Mouse (Mus musculus) lung, embryonic 16.5 days (tissue): ENCODE results near the gene Rngtt. TPM values are rescaled to one million over a fixed set of nuclear protein-coding genes. Genes with fewer than 3 reads are reported as not detected.
A peak's percentile ranks its signal among the peaks of the same experiment; 100 is the strongest.

Experiments
- ATAC-seq: fragments of 200-750 bp; cut with Nextera tagmentation; 2 replicates; pipeline ENCODE4 v1.8.0; 2017; ENCODE audit warnings: low read depth, mild to moderate bottlenecking, moderate library complexity
- H3K27ac ChIP-seq: fragments of 300-500 bp; sonication (generic); 2 replicates; pipeline ENCODE4 v1.5.1; 2014; ENCODE audit warnings: mild to moderate bottlenecking, control low read depth, low read length
- H3K27me3 ChIP-seq: fragments of 300-500 bp; sonication (generic); 2 replicates; pipeline ENCODE4 v1.6.1; 2014; ENCODE audit warnings: low read depth, low read length, mixed read lengths; ENCODE audit not compliant: control insufficient read depth, insufficient read depth
- H3K36me3 ChIP-seq: fragments of 300-500 bp; sonication (generic); 2 replicates; pipeline ENCODE4 v1.6.1; 2014; ENCODE audit warnings: low read length; ENCODE audit not compliant: control insufficient read depth, insufficient read depth
- H3K4me1 ChIP-seq: fragments of 300-500 bp; sonication (generic); replicated peaks from 2 replicates; pipeline ENCODE4 v1.6.1; 2014; ENCODE audit warnings: low read length, mixed read lengths; ENCODE audit not compliant: control insufficient read depth, insufficient read depth
- H3K4me2 ChIP-seq: fragments of 300-500 bp; sonication (generic); 2 replicates; pipeline ENCODE4 v1.6.1; 2014; ENCODE audit warnings: low read depth, low read length, control low read depth
- H3K4me3 ChIP-seq: fragments of 300-500 bp; sonication (generic); 2 replicates; pipeline ENCODE4 v1.5.1; 2014; ENCODE audit warnings: mild to moderate bottlenecking, low read length, control low read depth
- H3K9ac ChIP-seq: fragments of 300-500 bp; sonication (generic); 2 replicates; pipeline ENCODE4 v1.6.1; 2014; ENCODE audit warnings: low read length, control low read depth
- H3K9me3 ChIP-seq: fragments of 300-500 bp; sonication (generic); 2 replicates; pipeline ENCODE4 v1.6.1; 2016; ENCODE audit warnings: low read length; ENCODE audit not compliant: control insufficient read depth
- WGBS: fragments of 180-500 bp; shearing (Covaris S2); extraction: QIAGEN DNeasy Blood & Tissue Kit; methylation state at CpG from one replicate; pipeline ENCODE4 v1.1.7; 2014; 5-methylcytosine and 5-hydroxymethylcytosine counted together
- polyA plus RNA-seq: library from polyadenylated mRNA; unstranded; fragments of >200 nt; fragmentation: Nextera tagmentation; extraction: Ambion mirVana; gene quantifications from 2 replicates; pipeline ENCODE4 v1.2.1, GENCODE M21; 2015

The Rngtt gene
- polyA plus RNA-seq, 1 experiment from 2014 or later: 22.0 TPM

GRCm38 (mm10) chr4:33363451-33363850, 53.3 kb downstream of the Rngtt start:
- H3K27me3 ChIP-seq: no peaks in the 10 kb centered on the region
- H3K4me3 ChIP-seq: no peak overlapping the region
- no peak overlapping the region for H3K9ac ChIP-seq
- H3K4me1 ChIP-seq: no peaks in the 10 kb centered on the region
- H3K36me3 ChIP-seq: no peaks in the 10 kb centered on the region
- H3K9me3 ChIP-seq: no peaks in the 10 kb centered on the region
- no peak overlapping the region for H3K4me2 ChIP-seq
- H3K27ac ChIP-seq: no peak overlapping the region
- ATAC-seq: no peak

DNA sequence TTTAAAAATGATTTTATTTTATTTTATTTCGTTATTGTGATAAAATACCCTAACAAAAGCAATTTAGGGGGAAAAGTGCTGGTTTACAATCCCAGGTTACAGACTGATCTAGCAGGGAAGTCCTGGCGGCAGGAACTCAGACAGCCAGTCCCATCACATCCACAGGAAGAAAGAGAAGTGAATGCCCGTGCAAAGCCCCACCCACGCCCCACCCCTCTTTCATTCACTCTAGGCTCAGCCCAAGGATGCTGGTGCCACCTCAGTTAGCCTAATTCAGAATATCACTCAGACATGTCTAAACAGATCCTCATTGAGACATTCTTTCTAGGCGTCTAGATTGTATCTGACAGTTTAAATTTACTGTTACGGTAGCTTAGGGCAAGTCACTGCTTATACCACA, 64.8 kb downstream of the Rngtt start:
- no peaks in the 10 kb centered on the region for H3K27me3 ChIP-seq
- no peak overlapping the region for H3K9ac ChIP-seq
- H3K4me1 ChIP-seq: no peaks in the 10 kb centered on the region
- H3K36me3 ChIP-seq: no peaks in the 10 kb centered on the region
- H3K4me2 ChIP-seq: no peak overlapping the region
- no peak overlapping the region for H3K4me3 ChIP-seq
- no peak overlapping the region for H3K27ac ChIP-seq
- no peaks in the 10 kb centered on the region for H3K9me3 ChIP-seq
- ATAC-seq: no peak
- 68% methylated on average over 6 of the region's 6 CpGs for WGBS

DNA sequence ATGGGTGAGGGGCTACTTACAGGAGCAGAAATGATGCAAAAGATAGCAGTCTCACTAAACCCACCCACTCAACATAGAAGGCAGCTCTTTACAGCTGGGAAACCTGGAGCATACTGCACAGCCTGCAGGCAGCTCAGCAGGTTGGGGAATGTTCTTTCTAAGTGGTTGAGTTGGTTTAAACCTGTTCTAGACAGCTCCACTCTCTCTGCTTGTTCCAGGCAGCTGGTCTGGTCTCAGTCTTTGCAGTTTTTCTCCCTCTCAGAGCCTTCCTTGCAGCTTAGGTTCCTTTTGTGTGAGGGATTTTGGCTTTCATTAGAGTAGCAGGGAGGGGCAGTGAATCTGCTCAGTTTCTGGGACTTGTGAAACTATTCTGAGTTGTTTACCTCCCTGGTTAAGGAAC, 67.5 kb downstream of the Rngtt start:
- Histone ChIP-seq H3K9ac (no peak overlapping the region), H3K4me3 (no peak overlapping the region), H3K27ac (no peak overlapping the region), H3K4me1 (no peaks in the 10 kb centered on the region), H3K36me3 (no peaks in the 10 kb centered on the region), H3K27me3 (no peaks in the 10 kb centered on the region), H3K4me2 (no peak overlapping the region), H3K9me3 (no peaks in the 10 kb centered on the region)
- no peak for ATAC-seq

GRCm38 (mm10) chr4:33378894-33379293, 68.8 kb downstream of the Rngtt start:
- H3K36me3 ChIP-seq: no peaks in the 10 kb centered on the region
- H3K27ac ChIP-seq: no peak overlapping the region
- no peaks in the 10 kb centered on the region for H3K9me3 ChIP-seq
- H3K4me3 ChIP-seq: no peak overlapping the region
- no peaks in the 10 kb centered on the region for H3K4me1 ChIP-seq
- H3K4me2 ChIP-seq: no peak overlapping the region
- H3K9ac ChIP-seq: no peak overlapping the region
- no peak for ATAC-seq
- H3K27me3 ChIP-seq: no peaks in the 10 kb centered on the region
- WGBS: 65% methylated on average over 6 of the region's 6 CpGs

GRCm38 (mm10) chr4:33388899-33389298, 78.8 kb downstream of the Rngtt start:
- no peaks in the 10 kb centered on the region for H3K4me1 ChIP-seq
- H3K27me3 ChIP-seq: no peaks in the 10 kb centered on the region
- no peak overlapping the region for H3K4me2 ChIP-seq
- no peak overlapping the region for H3K9ac ChIP-seq
- no peaks in the 10 kb centered on the region for H3K36me3 ChIP-seq
- no peak overlapping the region for H3K4me3 ChIP-seq
- no peaks in the 10 kb centered on the region for H3K9me3 ChIP-seq
- WGBS: 90% methylated on average over 3 of the region's 3 CpGs
- no peak for ATAC-seq
- H3K27ac ChIP-seq: no peak overlapping the region

GRCm38 (mm10) chr4:33390660-33391059, 80.5 kb downstream of the Rngtt start:
- H3K27ac ChIP-seq: no peak overlapping the region
- no peaks in the 10 kb centered on the region for H3K36me3 ChIP-seq
- no peak for ATAC-seq
- no peaks in the 10 kb centered on the region for H3K27me3 ChIP-seq
- no peak overlapping the region for H3K9ac ChIP-seq
- H3K9me3 ChIP-seq: no peaks in the 10 kb centered on the region
- H3K4me2 ChIP-seq: no peak overlapping the region
- no peaks in the 10 kb centered on the region for H3K4me1 ChIP-seq
- no peak overlapping the region for H3K4me3 ChIP-seq

GRCm38 (mm10) chr4:33393437-33393836, 83.3 kb downstream of the Rngtt start:
- WGBS: 83% methylated on average over 2 of the region's 2 CpGs

GRCm38 (mm10) chr4:33396222-33397176, 86.4 kb downstream of the Rngtt start:
- H3K9me3 ChIP-seq: no peaks in the 10 kb centered on the region
- H3K27ac ChIP-seq: no peak overlapping the region
- WGBS: 57% methylated on average over 3 of the region's 3 CpGs
- H3K4me2 ChIP-seq: no peak overlapping the region
- no peaks in the 10 kb centered on the region for H3K36me3 ChIP-seq
- H3K9ac ChIP-seq: no peak overlapping the region
- no peak overlapping the region for H3K4me3 ChIP-seq
- no peaks in the 10 kb centered on the region for H3K27me3 ChIP-seq
- ATAC-seq: peak; percentile 81
- H3K4me1 ChIP-seq: no peaks in the 10 kb centered on the region

More at GRCm38 (mm10) chr4:33393437-33393836, 83.3 kb downstream of the Rngtt start:
- H3K9ac ChIP-seq: no peak overlapping the region
- no peak for ATAC-seq
- H3K27me3 ChIP-seq: no peaks in the 10 kb centered on the region
- H3K36me3 ChIP-seq: no peaks in the 10 kb centered on the region
- H3K4me1 ChIP-seq: no peaks in the 10 kb centered on the region
- no peak overlapping the region for H3K4me2 ChIP-seq
- no peaks in the 10 kb centered on the region for H3K9me3 ChIP-seq
- H3K27ac ChIP-seq: no peak overlapping the region
- no peak overlapping the region for H3K4me3 ChIP-seq

- no peak overlapping the region for H3K4me3 ChIP-seq
- WGBS: 70% methylated on average over 2 of the region's 2 CpGs
- no peaks in the 10 kb centered on the region for H3K4me1 ChIP-seq
- no peak for ATAC-seq
- no peaks in the 10 kb centered on the region for H3K27me3 ChIP-seq
- H3K4me2 ChIP-seq: no peak overlapping the region
- no peak overlapping the region for H3K27ac ChIP-seq
- no peaks in the 10 kb centered on the region for H3K36me3 ChIP-seq
- H3K9me3 ChIP-seq: no peaks in the 10 kb centered on the region
- no peak overlapping the region for H3K9ac ChIP-seq
These were observed 95.7 kb downstream of the Rngtt start for GRCm38 (mm10) chr4:33405723-33406293.
